Mouse (Mus musculus): ENCODE measurements around the gene Fam167b.
A peak's percentile ranks its signal among the peaks of the same experiment; 100 is the strongest.

The Fam167b gene

DNA sequence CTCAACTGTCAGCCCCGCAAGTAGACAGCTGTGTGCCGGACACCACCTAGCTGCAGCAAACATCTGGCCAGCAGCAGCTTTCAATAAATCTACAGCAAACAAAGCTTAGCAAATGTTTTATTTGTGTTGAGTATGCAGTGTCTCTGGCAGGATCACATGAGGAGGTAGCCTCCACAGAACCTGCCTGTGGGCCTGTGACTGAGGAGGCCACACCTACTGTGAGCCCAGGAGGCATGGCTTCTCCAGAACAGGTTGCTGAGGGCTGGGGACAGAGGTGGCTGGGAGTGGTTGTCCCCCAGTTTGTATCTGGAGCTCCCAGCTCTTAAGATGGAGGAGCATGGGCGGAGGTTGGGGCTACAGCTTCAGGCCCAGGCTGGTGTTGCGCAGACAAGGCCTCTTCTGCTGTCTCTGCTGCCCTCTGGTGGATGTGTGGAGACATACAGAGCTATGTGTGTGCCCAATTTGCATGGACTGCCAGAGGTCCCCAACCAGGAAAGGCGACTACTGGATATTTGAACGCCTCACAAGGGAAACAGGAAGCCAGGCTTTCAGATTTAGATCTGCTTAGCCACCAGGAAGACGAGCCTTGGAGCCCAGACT lies 30.2 kb upstream of the Fam167b start:
- peak; percentile 55 to 75 for DNase-seq (ENCODE audit: low spot score in 2 of 2)

DNA sequence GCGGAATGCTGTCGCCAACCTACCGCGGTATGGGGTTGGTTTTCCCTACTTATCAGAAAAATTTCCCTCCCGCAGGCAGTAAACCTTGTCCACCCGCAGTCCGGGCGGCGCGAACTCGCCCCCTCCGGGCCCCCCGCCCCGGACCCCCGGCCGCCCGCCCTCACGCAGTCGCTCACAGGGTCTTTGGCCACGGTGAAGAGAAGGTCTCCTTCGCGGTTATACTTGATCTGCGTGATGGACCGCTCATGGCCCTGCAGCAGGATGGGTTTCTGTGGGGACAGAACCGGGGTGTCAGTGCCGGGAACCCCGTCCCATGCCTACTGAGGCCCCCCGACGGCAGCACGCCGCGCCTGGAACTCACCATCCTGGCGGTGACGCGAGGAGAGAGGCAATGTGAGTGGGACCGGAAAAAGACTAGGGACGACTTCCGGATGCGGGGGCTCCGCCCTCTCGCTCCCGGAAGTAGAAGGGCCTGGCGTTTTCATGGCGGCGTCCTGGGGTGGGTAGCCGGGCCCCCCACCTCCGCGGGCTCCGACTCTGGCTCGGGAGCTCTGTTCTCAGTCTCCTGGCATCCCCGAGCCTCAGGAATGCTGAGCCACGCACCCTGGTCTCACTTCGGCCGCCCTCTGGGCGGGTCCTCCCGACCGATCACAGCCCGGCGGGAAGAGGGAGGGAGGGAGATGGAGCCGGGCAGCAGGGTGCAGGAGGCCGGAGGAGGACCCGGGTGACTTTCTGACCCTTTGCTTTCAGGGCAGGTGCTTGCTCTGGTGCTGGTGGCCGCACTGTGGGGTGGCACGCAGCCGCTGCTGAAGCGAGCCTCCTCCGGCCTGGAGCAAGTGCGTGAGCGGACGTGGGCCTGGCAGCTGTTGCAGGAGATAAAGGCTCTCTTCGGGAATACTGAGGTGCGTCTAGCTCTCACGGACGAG lies 22.1 kb upstream of the Fam167b start, which contains the start of the genes Eif3i and Tmem234:
Gene Eif3i (minus strand): TSS at position 416 of the 926 bp plus-strand sequence.
Gene Tmem234 (plus strand): TSS at position 436 of the 926 bp plus-strand sequence.
- peak; percentile 80 to 82 for DNase-seq (ENCODE audit: low spot score in 2 of 2)

DNA sequence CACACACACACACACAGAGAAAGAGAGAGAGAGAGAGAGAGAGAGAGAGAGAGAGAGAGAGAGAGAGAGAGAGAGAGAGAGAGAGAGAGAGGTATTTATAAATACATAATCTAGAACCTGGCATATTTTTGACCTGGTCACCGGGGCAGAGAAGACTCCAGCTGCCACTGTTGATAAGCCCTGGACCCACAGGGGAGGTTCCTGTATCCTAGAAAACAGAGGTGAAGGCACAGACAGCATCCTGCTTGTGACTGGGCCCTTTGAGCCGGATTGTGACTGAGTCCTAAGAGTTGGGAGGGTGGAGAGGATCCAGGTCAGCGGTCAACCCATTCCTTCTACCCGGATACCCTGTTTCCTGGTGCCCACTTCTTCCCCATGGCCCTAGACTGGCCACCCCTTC lies 10.5 kb upstream of the Fam167b start:
- DNase-seq (ENCODE audit: low spot score in 2 of 2), result no peak

DNA sequence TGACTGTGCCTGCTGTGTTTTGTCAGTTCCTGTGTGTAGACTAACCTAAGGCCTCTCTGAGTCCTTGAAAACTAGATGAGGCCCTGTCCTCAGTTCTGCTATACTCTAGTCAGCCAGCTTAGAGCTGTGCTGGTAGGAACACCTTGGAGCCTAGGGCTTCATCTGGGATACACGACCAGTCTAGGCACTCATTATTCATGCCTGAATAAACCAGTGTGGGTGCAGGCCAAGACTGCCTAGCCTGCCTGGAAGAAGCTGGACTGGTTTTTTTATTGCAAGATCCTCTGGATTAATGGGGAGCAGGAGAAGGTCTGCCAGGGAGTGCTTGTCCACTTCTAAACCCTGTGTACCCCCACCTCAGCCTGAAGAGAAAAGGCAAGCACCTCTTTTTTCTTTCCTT lies 8.6 kb upstream of the Fam167b start:
- no peak for DNase-seq (ENCODE audit: low spot score in 2 of 2)

DNA sequence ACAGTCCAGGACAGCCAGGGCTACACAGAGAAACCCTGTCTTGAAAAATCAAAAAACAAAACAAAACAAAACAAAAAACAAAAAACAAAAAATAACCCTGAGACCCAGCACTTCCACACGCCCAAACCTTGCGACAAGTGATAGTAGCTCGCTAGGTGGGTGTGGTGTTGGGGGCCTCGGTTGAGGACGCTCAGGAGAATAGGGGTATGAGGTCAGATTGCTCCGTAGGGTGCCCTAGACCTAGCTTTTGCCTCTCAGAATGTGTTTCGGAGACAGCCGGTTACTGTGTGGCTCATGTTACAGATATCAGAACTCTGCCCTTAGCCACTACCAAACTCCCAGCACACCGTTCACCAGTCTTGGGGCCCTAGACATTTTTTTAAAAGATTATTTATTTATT lies 7.4 kb upstream of the Fam167b start:
- DNase-seq (ENCODE audit: low spot score in 2 of 2), result no peak

DNA sequence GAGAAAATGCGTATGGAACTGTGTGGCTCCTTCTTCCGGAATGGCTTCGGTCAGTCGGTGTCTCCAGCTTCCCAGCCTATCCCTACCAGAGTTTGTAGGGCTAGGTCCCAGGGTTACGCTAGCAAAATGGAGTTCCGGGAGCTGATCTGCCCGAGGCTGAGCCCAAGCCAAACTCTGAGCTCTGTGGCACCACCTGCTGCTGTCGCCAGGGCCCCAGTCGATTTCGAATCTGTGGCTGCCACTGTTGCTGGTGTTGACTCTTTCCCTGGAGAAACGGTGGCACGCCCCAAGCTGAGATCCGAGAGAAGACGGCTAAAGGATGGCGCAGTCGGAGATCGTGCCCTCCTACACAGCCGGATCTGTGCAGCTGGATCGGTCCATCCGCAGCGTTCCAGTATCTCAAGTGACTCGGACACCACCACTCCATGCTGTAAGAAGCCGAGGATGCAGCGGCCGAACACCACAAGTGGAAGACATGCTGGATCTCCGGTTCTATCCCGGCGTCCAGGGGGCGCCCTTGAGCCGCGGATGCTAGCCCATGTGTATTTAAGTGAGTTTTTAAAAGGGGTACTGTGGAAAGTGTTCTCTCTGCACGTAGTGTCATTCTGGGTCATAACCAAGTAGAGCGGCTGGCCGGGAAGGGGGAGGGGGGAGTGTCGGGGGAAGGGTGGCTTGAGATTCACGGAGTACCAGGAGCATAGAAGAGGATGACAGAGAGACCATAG lies 6.7 kb upstream of the Fam167b start:
- peak; percentile 70 to 76 for DNase-seq (ENCODE audit: low spot score in 2 of 2)

DNA sequence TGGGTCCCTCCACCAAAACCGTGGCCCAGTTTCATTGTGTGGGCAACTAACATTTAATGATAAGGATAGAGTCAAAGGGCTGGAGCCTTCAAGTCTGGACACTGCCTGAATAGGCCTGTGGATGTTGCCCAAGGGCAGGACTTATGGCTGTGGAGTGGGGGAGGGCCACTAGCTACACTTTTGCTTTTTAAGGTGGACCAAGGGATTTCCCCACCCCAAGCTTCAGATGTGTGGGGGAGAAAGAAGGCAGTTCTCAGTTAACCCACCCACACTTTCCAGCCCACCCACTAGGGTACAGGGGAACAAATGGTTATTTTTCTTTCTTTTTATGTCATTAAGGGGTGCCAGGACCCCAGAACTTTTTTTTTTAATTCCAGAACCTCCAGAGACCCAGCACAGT lies 6.0 kb upstream of the Fam167b start:
- no peak for DNase-seq (ENCODE audit: low spot score in 2 of 2)

DNA sequence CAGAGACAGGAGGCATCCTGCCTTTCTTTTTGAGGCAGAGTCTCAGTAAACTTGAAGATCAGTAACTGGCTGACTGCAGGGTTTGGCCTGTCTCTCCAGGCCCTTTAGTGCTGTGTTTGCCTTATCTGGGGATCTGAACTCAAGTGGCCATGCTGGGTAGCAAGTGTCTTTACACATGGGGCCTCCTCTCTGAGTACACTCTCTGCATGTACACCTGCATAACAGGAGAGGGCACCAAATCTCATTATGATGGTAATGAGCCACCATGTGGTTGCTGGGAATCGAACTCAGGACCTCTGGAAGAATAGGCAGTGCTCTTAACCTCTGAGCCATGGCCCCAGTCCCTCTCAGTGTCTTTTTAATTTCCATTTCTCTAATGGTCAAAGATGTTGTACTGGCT lies 3.9 kb upstream of the Fam167b start:
- DNase-seq (ENCODE audit: low spot score in 2 of 2), result no peak

DNA sequence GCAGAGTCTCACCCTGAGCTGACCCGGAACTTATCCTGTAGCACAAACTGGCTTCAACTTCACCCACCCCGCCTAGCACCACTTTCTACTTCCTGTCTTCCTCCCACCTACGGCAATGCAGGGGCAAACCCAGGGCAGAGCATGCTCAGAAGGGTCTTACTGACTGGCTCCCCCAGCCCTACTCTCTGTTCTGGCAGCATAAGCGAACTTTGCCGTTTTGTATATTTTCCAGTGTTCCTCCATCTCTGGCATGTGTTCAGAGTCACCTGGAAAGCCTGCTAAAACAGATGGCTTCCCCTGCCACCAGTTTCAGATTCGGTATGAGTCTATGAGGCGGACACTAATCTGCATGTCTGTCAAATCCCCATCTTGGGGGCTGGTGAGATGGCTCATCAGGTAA lies 2.0 kb upstream of the Fam167b start:
- no peak for DNase-seq (ENCODE audit: low spot score in 2 of 2)

DNA sequence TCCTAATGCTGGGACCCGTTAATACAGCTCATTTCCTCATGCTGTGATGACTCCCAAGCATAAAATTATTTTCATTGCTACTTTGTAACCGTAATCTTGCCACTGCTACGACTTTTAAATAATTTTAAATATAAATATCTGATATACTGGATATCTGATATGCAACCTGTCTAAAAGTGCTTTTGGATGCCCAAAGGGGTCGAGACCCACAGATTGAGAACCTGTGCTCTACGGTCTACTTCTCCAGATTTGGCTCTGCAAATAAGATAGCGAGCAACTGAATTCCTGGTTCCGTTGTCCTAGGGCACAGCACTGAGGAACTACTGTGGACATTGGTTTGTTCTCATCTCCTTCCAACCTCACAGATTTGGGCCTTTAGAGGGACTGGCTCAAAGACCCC lies 661 bp downstream of the Fam167b start:
- DNase-seq (ENCODE audit: low spot score in 2 of 2), result no peak

DNA sequence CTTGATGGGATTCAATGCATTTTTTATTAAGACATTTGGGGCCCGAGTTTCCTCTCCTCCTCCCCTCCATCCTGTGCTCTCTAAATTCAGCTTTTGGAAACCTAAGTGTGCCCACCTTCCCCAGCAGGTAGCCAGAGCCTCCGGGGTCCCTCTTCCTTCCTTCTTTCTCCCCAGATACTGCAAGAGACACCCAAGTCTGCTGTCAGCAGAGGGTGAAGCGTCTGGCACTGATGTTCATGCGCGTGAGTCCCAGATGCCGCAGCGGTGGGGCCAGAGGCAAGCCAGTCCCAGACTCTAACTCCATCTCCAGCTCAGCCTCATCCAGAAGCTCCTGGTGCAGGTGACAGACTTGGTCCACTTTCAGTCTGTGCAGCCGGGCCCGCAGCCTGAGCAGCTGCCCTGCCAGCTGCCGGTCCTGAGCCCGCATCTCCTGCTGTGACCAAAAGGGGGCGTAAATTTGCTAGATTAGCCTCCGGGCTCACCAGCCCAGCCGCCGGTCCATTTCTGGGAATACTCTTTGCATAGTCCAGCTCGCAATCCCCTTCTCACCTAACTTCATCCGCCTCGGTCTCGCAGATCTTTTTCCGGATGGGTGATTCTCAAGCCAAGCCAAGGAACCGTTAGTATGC lies 1.4 kb downstream of the Fam167b start:
- DNase-seq (ENCODE audit: low spot score in 2 of 2), result peak; percentile 18 to 25

DNA sequence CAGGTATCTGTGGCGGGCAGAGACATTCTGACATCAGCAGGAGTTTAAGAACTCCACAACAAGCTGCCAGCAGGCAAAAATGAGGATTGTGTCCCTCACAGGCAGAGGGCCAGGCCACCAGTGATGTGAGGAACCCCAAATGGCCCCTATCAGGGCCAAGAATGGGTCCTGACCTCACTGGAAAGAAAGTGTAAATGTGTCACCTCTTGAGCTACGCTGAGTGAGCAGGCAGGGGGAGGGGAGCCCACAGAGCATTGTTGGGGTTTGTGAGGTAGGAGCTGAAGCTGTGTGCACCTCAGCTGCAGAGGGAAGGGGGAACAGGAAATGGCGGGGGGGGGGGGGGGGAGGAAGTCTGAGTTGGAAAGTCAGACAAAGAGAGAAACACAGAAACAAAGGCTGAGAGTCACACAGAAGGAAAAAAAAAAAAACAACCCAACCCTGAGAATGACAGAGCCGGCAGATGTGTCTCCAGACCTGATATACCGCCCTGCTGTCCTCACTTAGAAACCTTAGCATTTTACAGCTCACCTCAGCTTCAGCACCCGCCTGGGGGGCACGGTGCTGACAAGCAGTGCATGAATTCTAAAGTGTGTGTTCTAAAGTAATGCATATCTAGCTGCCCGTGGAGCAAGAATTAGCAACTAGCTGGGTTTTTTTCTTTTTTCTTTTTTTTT lies 3.0 kb downstream of the Fam167b start:
- DNase-seq (ENCODE audit: low spot score in 2 of 2), result no peak

DNA sequence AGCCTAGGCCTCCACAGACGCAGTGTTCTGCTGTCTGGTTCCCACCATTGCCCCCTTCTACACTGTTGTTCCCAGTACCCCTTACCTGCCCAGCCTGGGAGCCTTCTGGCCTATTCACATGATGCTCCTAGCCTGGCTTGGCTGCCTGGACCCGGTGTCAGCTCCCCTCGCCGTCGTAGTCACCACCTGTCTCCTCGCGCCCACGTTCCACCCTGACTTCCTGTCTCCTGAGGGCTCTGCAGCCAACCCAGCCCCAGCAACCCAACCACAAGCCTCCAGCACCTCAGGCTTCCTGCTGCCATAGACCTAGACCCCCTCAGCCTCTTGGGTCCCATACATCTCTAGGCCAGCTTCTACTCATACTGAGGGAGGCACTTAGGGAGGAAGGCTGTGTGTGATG lies 4.9 kb downstream of the Fam167b start, which contains the start of gene Lck:
Gene Lck (minus strand): TSS at position 212 of the 400 bp plus-strand sequence.
- DNase-seq (ENCODE audit: low spot score in 2 of 2), result no peak

DNA sequence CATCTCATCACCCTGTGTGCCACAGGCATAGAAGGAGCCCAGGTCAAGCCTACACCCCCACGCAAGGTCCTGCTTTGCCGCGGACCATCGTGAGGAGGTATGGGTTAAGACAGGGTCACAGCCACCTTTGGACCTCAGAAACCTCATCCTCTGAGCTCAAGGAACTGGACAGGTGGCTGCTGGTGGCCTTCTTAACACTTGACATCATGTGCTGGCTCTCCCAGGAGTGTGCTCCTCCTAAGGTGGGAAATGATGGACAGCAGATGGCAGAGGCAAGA lies 5.3 kb downstream of the Fam167b start:
- DNase-seq (ENCODE audit: low spot score in 2 of 2), result no peak

DNA sequence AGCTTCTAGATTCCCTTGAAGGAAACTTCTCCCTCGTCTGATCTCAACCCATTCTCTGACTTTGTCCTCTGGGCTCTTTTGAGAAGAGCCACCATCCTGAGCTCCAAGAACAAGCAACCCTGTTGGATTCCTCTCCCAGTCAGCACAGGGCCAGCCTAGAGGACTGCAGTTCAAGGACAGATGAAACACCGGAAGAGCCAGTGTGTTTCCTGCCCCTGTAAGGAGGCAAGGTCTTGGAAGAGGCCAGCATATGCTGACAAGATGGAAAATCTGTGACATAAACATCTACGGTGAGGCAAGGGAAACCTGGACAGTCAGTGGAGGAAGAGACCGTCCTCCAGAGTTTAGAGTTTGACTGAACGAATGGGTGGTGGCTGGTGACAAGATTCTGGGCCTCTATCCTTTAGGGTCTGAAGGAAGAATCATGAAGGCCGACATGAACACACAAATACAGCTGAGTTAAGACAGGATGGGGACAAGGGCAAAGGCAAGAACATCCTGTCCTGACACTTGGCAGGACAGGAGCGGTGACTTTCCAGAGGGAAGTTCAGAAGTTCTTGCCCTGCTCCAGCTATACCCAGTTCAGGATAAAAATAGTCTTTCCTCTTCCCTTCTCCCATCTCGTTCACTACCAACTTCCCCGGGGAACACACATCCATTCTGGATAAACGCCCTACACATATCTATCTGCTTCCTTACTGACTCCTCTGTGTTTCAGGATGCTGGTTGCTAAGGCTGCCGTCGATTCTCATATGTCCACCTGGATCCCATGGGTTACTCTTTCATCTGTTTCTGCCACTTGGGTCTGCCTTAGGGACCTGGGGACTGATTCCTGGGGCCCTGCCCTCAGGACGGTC lies 5.9 kb downstream of the Fam167b start:
- no peak for DNase-seq (ENCODE audit: low spot score in 2 of 2)

DNA sequence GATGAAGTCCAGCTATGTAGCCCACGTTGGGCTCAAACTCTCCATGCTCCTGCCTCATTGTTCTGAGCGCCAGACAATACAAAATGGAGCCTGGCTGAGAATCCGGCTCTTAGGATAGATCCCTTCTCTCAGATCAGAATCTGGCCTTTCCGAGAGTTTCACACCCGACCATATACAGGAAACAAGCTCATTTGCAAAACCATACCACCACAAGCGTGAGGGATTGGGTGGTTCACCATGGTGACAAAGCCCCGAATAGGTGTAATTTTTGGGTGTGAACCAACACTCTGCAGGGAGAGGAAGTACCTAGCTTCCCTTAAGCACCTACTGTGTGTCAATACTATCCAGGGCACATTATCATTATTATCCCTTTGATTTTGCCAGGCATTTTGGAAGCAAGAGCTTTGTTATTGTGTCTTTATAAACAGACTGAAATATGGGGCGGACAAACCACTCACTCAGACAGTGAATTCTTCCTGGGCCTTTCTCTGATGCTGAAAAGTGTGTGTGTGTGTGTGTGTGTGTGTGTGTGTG lies 6.7 kb downstream of the Fam167b start:
- no peak for DNase-seq (ENCODE audit: low spot score in 2 of 2)

DNA sequence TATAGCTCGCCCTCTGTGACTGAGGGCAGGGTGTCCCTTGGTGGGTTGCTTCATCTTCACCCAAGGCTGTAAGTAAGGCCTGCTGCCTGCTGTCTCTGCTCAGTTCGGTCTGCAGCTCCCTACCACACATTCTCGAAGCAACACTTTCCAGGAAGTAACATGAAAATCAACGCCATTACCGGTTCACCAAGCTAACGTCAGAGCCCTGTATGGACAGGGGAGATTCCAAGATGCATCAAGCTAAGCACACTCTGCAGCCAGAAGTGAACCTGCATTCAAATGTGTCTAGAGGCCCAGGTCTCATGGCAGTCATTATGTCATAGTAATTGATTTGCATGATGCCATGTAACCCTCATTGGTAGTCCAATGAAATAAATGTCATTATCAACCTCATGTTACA lies 8.3 kb downstream of the Fam167b start:
- DNase-seq (ENCODE audit: low spot score in 2 of 2), result no peak

DNA sequence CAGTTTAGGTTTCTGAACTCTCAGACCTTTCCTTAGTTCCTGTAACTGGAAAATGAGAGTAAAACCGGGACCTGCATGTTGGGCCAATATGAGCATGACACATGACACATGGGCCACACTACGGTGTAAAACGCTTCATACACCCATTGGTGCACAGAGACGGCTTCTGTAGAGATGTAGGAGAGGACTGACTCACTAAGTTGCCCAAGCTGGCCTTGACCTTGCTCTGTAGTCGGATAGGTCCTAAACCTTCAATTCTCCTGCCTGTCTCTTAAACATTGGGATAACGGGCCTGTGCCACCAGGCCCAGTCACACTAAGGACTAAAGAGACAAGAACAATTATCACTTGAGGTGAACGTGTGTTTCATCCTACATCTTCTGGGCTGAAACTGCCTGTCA lies 10.0 kb downstream of the Fam167b start:
- no peak for DNase-seq (ENCODE audit: low spot score in 2 of 2)

DNA sequence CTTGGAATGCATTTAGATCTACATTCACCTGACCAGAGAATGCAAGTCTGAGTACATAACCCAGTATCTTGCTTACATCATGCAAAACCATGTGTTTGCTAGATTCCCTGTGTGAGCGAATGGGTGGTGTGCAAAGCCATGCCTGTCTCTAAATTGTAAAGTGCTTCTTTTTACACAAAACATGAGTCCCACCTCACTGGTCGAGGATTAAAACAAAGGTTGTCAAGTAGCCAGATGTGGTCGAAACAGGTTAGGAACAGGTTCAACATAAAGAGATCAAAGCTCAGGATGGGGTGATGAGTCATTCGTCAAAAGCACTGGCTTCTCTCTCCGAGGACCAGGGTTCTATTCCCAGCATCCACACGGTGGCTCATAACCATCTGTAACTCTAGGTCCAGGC lies 13.2 kb downstream of the Fam167b start:
- no peak for DNase-seq (ENCODE audit: low spot score in 2 of 2)

DNA sequence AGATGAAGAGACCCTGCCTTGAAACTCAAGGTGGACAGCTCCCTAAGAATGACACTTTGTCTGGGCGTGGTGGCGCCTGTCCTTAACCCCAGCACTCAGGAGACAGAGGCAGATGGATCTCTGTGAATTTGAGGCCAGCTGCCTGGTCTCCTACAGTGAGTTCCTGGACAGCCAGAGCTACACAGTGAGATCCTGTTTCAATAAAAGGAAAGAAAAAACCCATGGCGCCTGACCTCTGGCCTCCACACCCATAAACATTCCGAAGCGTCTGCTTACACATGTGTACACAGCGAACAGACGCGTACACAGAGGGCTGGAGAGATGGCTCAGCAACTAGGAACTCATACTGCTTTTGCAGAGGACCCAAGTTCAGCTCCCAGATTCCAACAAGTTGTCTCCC lies 14.6 kb downstream of the Fam167b start:
- DNase-seq (ENCODE audit: low spot score in 2 of 2), result no peak

Measured in right cerebral cortex, postnatal 36 days (tissue).